Mouse (Mus musculus) left cerebral cortex, adult 8-10 months (tissue): Measurements from ENCODE around the gene Cyp2d12. TPM values are rescaled to one million over a fixed set of nuclear protein-coding genes. Genes with fewer than 3 reads are reported as not detected.
"Not testable (repeated sequence)": the region's sequence is repeated elsewhere in the genome, so short reads cannot be mapped to it uniquely, and the experiment has no call there.

Source experiments
- DNase-seq, 2 experiments: peaks; one replicate each; pipeline ENCODE4 v3.0.0; 2022; ENCODE audit warnings: low spot score in 2 of 2
- microRNA-seq, 2 experiments: library from miRNA; unstranded; fragments of <30 nt; microRNA quantifications; one replicate each; pipeline ENCODE4 v1.2.0; 2022
- total RNA-seq, 4 experiments: library from RNA; stranded (reverse); gene quantifications; 2 replicates each; pipeline ENCODE4 v1.2.4; 2022

Gene Cyp2d12
- not detected for total RNA-seq

DNA sequence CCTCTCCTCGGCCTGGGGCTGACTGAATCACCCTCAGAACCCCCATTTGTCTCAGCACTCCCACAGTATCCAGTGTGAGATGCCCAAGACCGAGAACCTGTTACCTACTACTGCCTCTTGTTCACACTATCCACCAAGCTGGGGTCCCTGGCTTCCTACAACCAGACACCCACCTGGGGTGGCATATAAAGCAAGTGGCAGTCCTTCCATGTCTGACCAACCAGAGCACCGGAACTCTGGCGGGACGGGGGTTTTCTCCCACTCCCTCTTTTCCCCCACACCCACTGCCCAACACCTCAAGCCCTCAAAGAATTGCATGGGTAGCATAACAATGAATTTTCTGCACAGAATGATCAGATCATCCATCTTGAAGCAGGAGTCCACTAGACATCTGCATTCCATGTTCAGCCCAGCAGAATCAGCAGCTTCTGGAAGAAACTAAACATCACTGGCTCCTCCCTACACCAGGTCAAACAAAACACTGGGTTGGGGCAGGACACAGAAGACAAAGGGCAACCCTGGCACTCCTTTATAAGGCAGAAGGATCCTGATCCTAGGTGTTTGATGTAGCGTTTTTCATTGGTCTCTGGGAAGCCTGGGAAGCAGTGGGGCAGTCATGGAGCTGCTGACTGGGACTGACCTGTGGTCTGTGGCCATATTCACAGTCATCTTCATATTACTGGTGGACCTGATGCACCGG lies at the start of gene Cyp2d12:
Cyp2d12 (plus strand) TSS at position 542 of the 700 bp plus-strand sequence.
- no peak for DNase-seq

DNA sequence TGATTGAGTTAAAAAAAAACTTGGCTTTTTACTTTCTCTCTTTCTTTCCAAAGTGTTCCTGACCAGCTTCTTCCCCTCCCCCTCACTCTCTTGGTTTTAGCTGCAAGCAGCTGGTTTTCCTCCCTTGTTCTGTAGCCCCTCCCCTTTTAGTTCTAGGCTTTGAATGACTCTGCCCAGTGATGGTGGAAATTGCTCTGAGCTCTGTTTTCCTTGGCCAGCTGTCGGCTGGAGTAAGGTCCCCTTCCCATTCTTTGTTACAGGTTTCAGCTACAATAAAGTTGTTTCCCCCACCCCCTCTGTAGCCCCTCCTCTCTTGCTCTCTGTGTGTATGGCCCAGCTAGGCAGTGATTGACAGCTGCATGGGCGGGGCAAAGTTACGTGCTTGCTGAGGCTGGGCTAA lies 47.9 kb upstream of the Cyp2d12 start:
- no peak for DNase-seq

DNA sequence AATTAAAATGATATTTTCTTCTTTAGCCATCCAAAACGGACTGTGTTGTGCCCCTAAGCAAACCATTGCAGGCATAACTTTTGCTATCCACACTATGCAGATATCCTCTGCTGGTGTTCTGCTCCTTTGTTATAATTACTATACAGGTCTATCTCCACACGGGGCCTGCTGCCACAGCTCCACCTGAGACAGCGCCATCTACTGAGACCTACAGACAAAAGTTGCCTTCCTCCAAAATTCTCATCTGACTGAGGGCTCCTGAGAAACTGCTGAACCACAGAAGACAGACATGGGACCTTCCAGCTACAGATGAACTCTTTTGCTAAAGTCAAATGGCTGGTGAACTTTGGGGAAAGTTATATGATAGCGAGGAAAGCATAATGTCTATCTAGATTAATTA lies 47.1 kb upstream of the Cyp2d12 start:
- not testable (repeated sequence) for DNase-seq

DNA sequence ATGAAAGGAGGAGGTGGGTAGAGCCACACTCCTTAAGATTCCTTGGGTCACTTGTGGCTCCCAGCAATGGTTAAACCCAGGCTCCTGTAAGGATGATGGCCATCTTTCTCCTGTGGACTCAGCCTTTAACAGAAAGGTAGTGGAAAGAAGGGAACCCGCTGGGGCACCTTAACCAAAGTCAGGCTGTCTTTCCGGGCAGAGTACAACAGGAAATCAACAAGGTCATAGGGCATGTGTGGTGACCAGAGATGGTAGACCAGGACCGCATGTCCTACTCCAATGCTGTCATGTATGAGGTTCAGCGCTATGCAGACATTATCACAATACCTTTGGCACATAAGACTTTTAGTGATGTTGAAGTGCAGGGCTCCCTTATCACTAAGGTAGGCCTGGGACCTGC lies 45.4 kb upstream of the Cyp2d12 start:
- not testable (repeated sequence) for DNase-seq

DNA sequence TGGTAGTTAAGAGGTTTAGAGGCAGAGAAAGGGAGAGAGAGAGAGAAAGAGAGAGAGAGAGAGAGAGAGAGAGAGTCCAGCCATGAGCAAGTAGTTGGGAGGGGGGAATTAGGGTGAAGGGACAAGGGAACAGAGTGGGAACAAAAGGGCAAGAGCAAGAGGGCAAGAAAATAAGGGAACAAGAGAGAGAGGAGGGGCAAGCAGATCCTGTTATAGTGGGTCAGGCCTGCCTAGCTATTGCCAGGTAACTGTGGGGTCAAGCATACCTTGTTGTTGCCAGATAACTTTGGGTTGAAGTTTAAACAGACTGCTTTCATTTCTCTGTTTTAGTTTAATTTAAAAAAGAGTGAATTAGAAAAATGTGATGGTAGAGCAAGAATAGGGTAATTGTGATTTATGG lies 44.4 kb upstream of the Cyp2d12 start:
- not testable (repeated sequence) for DNase-seq

DNA sequence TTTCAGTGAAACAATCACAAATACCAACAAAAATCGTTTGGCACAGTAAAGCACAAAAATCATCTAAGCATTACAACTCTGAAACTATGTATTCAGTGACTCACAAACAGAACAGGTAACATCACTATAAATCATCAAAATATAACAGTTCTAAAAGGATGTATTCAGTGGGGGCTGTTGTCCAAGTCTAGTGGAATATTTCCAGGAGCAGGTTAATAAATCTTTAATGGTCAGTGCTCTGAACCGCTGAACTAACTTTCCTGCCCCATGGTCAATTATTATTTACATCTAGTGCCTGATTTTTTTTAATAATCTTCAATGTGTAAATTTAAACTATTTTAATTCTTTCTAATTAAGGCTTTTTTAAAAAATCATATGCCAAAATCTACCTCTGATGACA lies 42.8 kb upstream of the Cyp2d12 start:
- DNase-seq = not testable (repeated sequence)

DNA sequence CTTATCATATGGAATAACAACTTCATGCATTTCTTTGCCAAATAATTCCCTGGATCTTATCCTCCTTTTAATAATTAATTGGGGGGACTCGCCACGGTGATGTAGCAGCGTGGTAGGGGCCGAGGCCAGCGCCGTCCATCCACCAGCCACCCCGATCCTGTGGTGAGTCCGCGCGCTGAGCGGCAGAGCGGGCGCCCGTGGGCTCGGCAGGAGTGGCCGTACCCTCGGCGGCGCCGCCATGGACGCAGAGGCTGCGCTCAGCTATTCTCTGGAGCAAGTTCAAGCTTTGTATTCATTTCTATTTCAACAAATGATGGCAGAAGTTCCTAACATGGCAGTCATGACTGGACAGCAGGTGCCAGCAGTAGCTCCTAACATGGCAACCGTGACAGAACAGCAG lies 38.7 kb upstream of the Cyp2d12 start:
- not testable (repeated sequence) for DNase-seq

DNA sequence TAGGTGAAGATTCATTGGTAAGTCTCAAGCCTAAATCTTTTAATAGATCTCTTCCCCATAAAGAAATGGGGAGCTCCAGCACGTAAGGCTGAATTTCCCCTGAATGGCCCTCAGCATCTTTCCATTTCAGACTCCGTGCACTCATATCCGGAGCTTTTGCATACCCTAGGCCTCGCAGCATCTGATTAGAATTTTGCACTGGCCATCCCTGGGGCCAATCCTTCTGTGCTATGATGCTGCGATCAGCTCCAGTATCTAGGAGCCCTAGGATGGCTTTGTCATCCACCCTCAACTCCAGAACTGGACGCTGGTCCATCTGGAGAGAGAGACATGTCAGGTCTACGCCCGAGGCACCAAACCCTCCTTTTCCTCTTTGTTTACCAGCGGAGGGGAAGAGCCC lies 27.5 kb upstream of the Cyp2d12 start:
- not testable (repeated sequence) for DNase-seq

DNA sequence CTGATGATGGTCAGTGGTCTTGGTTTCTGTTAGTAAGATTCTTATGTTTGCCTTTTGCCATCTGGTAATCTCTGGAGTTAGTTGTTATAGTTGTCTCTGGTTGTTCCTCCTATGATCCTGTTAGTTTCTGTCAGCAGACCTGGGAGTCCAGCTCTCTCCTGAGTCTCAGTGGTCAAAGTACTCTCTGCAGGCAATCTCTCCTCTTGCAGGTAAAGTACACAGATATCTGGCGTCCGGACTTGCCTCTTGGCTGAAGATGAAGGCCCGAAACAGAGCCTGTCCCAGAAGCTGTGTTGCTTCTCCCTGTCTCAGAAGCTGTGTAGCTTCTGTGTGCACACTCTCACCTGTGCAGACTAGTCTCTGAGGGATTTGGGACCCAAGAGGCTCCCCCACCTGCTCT lies 22.2 kb upstream of the Cyp2d12 start:
- not testable (repeated sequence) for DNase-seq

DNA sequence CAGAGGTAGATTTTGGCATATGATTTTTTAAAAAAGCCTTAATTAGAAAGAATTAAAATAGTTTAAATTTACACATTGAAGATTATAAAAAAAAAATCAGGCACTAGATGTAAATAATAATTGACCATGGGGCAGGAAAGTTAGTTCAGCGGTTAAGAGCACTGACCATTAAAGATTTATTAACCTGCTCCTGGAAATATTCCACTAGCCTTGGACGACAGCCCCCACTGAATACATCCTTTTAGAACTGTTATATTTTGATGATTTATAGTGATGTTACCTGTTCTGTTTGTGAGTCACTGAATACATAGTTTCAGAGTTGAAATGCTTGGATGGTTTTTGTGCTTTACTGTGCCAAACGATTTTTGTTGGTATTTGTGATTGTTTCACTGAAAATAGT lies 11.9 kb upstream of the Cyp2d12 start:
- DNase-seq = not testable (repeated sequence)

DNA sequence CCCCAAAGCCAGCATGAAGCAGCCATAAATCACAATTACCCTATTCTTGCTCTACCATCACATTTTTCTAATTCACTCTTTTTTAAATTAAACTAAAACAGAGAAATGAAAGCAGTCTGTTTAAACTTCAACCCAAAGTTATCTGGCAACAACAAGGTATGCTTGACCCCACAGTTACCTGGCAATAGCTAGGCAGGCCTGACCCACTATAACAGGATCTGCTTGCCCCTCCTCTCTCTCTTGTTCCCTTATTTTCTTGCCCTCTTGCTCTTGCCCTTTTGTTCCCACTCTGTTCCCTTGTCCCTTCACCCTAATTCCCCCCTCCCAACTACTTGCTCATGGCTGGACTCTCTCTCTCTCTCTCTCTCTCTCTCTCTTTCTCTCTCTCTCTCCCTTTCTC lies 10.3 kb upstream of the Cyp2d12 start:
- DNase-seq = not testable (repeated sequence)

DNA sequence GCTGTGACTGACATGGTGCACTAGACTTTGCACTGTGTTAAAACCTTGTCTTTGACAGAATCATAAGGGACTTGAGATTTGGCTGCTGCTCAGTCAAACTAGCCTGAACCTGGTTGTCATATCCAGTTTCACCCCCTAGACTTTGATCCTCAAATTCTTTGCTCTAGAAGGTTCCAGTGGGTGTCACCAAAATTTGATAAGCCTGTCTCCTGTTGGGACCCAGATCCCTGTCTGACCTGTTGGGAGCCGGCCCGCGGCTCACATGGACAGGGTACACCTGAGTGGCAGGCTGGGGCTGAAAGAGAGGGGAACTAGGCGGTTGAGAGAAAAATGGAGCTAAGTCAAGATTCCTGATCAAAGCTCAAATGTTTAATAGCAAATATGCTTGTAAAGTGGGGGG lies 7.1 kb upstream of the Cyp2d12 start:
- DNase-seq = not testable (repeated sequence)

DNA sequence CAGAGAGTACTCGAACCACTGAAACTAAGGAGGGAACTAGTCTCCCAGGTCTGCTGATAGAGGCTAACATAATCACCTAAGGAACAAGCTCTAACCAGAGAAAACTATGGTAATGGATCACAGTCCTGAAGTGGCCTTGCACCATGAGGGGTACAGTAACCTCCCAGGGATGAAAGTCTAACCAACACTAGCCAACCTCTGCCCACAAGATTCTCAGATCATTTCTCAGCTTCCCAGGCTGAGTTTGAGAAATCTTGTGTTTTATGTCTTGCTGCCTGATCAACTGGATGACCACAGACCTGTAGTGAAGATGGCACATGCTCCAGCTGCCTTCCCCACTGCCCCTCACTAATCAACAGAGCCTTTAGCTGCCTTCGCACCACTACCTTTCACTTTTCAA lies 1.7 kb upstream of the Cyp2d12 start:
- DNase-seq = not testable (repeated sequence)

DNA sequence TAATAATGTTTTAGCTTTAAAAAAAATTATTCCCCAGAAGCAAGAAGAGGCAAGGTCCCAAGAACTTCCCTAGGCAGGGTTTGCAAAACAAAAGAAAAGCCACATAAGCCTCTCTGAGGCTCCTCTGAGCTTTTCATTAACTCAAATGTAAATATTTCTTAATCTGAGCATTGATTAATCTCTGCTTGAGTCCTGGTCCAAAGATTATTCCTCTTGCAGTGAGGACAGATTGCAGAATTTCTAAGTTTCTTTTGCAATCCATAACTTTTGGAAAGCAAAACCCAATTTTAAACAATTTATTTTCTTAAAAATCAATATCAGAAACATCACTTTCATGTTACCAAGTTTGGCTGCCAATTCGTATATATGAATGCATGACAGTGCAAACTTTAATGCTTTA lies 18.0 kb downstream of the Cyp2d12 start:
- no peak for DNase-seq

DNA sequence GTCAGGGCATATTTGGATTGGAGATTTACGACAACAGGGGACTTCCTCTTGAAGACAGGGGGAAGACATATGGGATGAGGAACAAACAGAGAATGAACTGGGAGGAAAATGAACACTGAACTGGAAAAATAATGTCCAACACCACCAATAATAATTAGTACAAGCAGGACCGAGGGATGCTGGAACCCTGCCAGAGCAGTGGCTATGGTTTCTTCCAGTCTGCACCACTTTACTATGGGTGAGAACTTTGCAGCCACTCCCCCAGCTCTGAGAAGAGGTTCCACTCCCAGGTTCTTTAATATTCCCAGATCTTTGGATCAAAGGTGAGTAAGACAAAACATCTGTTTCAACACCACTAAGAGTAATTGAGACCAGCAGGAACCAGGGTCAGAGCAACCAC lies 24.2 kb downstream of the Cyp2d12 start:
- no peak for DNase-seq

DNA sequence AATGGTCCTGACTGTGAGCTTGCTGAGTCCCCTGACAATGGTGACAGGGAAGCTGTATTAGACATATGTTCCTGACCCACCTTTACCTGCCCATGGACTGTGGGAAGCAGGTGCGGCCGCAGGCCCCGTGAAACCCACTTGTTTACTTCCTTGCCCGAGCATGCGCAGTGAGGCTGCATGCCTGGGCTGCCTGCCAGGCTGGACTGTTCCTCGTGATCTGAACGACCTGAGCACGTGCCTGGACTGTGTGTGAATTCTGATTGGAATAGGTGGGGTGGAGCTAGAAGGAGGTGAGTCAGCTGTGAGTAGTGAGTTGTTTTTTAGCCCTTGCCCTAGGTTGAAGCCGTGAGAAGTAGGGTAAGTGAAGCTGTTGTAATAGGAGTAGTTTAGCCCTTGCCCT lies 27.7 kb downstream of the Cyp2d12 start:
- no peak for DNase-seq

Small RNA genes within 50 kb of the gene (microRNA-seq; reads per million reads assigned to microRNA genes)
- gene Gm27924 (0 reads per million in 2 experiments), gene Gm28023 (0 reads per million in 2 experiments)

Other genes with a start within 250 kb of the Cyp2d12 start
- gene Naga, start 216.1 kb upstream of the Cyp2d12 start, total RNA-seq = 10 to 100 TPM; 37.8 to 45.2 (median 42.4) TPM
- gene Pheta2, start 216.1 kb upstream of the Cyp2d12 start, total RNA-seq = under 1 TPM; 0.26 to 0.58 (median 0.48) TPM
- gene Smdt1, start 216.1 kb upstream of the Cyp2d12 start, total RNA-seq = 100 to 1,000 TPM; 143 to 154 (median 149) TPM
- 100 to 1,000 TPM; 170 to 203 (median 184) TPM for gene Ndufa6, start 200.8 kb upstream of the Cyp2d12 start, total RNA-seq
- 10 to 100 TPM; 39.7 to 44.8 (median 40.7) TPM for gene Cyp2d22, start 174.8 kb upstream of the Cyp2d12 start, total RNA-seq
- gene Cyp2d11, start 161.1 kb upstream of the Cyp2d12 start, total RNA-seq = under 1 TPM in 2 of 4 experiments, not detected in 2; 0.30 to 0.33 TPM
- under 1 TPM in 2 of 4 experiments, not detected in 2; 0.34 to 0.42 TPM for gene Cyp2d10, start 147.9 kb upstream of the Cyp2d12 start, total RNA-seq
- gene Cyp2d9, start 121.6 kb upstream of the Cyp2d12 start, total RNA-seq = not detected
- not detected for gene Cyp2d34, start 65.9 kb downstream of the Cyp2d12 start, total RNA-seq
- gene Cyp2d40, start 209.1 kb downstream of the Cyp2d12 start, total RNA-seq = not detected
- gene Cyp2d26, start 239.2 kb downstream of the Cyp2d12 start, total RNA-seq = not detected